Mouse (Mus musculus) embryonic facial prominence, embryonic 11.5 days (tissue): ENCODE measurements around the gene Pex19. TPM values are rescaled to one million over a fixed set of nuclear protein-coding genes. Genes with fewer than 3 reads are reported as not detected.
A peak's percentile ranks its signal among the peaks of the same experiment; 100 is the strongest.

Experiments
- ATAC-seq: fragments of 200-750 bp; cut with Nextera tagmentation; replicated peaks from 2 replicates; pipeline ENCODE4 v1.8.0; 2017; ENCODE audit warnings: low read depth; ENCODE audit not compliant: insufficient number of reproducible peaks, low FRiP score, low TSS enrichment
- DNase-seq: peaks from one replicate; pipeline ENCODE4 v3.0.0-alpha.2; 2015; ENCODE audit warnings: low spot score
- H3K27ac ChIP-seq: fragments of 300-500 bp; sonication (generic); replicated peaks from 2 replicates; pipeline ENCODE4 v1.5.1; 2014; ENCODE audit warnings: mild to moderate bottlenecking, low read depth, low read length, control low read depth
- H3K27me3 ChIP-seq: fragments of 300-500 bp; sonication (generic); 2 replicates; pipeline ENCODE4 v1.6.1; 2014; ENCODE audit warnings: mild to moderate bottlenecking, low read length, moderate library complexity, mixed read lengths; ENCODE audit not compliant: control insufficient read depth, insufficient read depth
- H3K36me3 ChIP-seq: fragments of 300-500 bp; sonication (generic); replicated peaks from 2 replicates; pipeline ENCODE4 v1.6.1; 2014; ENCODE audit warnings: low read depth, mild to moderate bottlenecking, low read length, moderate library complexity, mixed read lengths; ENCODE audit not compliant: control insufficient read depth, insufficient read depth
- H3K4me1 ChIP-seq: fragments of 300-500 bp; sonication (generic); 2 replicates; pipeline ENCODE4 v1.6.1; 2014; ENCODE audit warnings: low read length, mixed read lengths; ENCODE audit not compliant: control insufficient read depth, insufficient read depth
- H3K4me2 ChIP-seq: fragments of 300-500 bp; sonication (generic); 2 replicates; pipeline ENCODE4 v1.6.1; 2014; ENCODE audit warnings: low read depth, mild to moderate bottlenecking, control low read depth, low read length, moderate library complexity
- H3K4me3 ChIP-seq: fragments of 300-500 bp; sonication (generic); 2 replicates; pipeline ENCODE4 v1.5.1; 2014; ENCODE audit warnings: low read depth, low read length, control low read depth
- H3K9ac ChIP-seq: fragments of 300-500 bp; sonication (generic); replicated peaks from 2 replicates; pipeline ENCODE4 v1.6.1; 2014; ENCODE audit warnings: mild to moderate bottlenecking, control low read depth, low read length
- H3K9me3 ChIP-seq: fragments of 300-500 bp; sonication (generic); replicated peaks from 2 replicates; pipeline ENCODE4 v1.6.1; 2016; ENCODE audit warnings: mild to moderate bottlenecking, low read length, inconsistent platforms, mixed read lengths; ENCODE audit not compliant: control insufficient read depth
- WGBS: fragments of 180-500 bp; shearing (Covaris S2); extraction: QIAGEN DNeasy Blood & Tissue Kit; methylation state at CpG from one replicate; pipeline ENCODE4 v1.1.7; 2014; 5-methylcytosine and 5-hydroxymethylcytosine counted together
- polyA plus RNA-seq: library from polyadenylated mRNA; unstranded; fragments of >200 nt; fragmentation: Nextera tagmentation; extraction: Ambion mirVana; gene quantifications from 2 replicates; pipeline ENCODE4 v1.2.1, GENCODE M21; 2014

The Pex19 gene
- polyA plus RNA-seq, 1 experiment from 2014 or later = 153 TPM

DNA sequence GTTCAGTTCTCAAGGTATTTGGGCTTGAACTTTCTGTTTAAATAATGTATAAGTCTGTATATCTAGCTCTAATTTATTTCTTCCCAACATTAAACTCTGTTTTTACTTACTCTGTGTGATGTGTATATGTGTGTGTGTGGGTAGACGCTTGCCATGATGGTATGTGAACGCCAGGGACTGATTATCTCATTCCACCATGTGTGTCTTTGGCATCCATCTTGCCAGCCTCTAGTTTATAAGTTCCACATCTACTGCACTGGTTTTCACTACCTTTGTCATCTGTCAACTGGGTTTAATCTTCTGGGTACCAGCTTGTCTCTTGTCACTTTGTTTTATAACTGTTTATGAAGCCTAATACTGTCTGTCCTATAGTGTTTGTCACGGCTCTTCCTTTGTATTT lies 29.0 kb downstream of the Pex19 start:
- H3K9me3 ChIP-seq = no peaks in the 10 kb centered on the region
- DNase-seq (no peak), ATAC-seq (no peak)
- H3K4me2 ChIP-seq = no peak overlapping the region
- no peaks in the 10 kb centered on the region for H3K27me3 ChIP-seq
- H3K36me3 ChIP-seq = peaks cover 3% of the 10 kb centered on the region
- H3K4me1 ChIP-seq = no peaks in the 10 kb centered on the region
- WGBS = 93% methylated on average over 3 of the region's 3 CpGs
- H3K4me3 ChIP-seq = no peak overlapping the region
- H3K9ac ChIP-seq = no peak overlapping the region
- no peak overlapping the region for H3K27ac ChIP-seq

DNA sequence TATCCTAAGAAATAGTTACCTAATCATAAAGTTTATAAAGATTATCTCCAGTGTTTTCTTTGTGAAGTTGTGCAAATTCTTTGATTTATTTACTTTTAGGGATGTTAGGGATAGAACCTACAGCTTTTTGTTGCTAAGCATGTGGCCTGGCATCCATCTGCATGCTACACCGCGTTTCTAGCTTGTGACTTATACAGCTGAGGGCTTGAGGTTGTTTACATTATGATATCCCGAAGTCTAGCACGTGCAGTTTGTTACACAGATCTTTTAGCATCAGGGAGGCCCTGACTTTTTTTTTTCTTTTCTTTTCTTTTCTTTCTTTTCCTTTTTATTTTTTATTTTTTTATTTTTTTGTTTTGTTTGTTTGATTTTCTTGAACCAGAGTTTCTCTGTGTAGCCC lies 33.4 kb downstream of the Pex19 start:
- ATAC-seq = no peak

DNA sequence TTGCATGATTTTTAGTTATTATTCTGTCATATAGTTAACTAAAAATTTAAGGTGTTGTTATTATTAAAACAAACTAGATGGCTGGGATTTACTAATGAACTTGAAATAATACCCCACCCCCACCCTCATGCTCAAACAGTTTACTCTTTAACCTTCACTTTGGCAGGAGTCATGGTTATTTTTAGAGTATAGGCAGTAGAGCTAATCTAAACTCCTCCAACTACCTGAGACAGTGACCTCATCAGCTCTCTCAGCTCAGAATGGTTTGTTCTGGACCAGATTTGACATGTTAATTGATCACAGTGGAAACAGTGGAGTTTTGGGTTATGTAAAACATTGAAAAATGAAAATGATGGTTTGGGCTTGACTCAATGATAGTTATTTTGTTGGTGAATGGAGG lies 34.0 kb downstream of the Pex19 start:
- H3K4me2 ChIP-seq = no peak overlapping the region
- DNase-seq (no peak), ATAC-seq (no peak)
- H3K9ac ChIP-seq = no peak overlapping the region
- no peaks in the 10 kb centered on the region for H3K9me3 ChIP-seq
- no peak overlapping the region for H3K27ac ChIP-seq
- H3K36me3 ChIP-seq = no peaks in the 10 kb centered on the region
- H3K4me3 ChIP-seq = no peak overlapping the region
- no peaks in the 10 kb centered on the region for H3K4me1 ChIP-seq
- no peaks in the 10 kb centered on the region for H3K27me3 ChIP-seq

More for the DNA sequence above, 33.4 kb downstream of the Pex19 start:
- no peaks in the 10 kb centered on the region for H3K9me3 ChIP-seq
- no peak overlapping the region for H3K4me3 ChIP-seq
- H3K27me3 ChIP-seq = no peaks in the 10 kb centered on the region
- 81% methylated on average over 4 of the region's 4 CpGs for WGBS
- no peak overlapping the region for H3K9ac ChIP-seq
- H3K27ac ChIP-seq = no peak overlapping the region
- no peak for DNase-seq
- no peak overlapping the region for H3K4me2 ChIP-seq
- H3K36me3 ChIP-seq = no peaks in the 10 kb centered on the region
- H3K4me1 ChIP-seq = no peaks in the 10 kb centered on the region

DNA sequence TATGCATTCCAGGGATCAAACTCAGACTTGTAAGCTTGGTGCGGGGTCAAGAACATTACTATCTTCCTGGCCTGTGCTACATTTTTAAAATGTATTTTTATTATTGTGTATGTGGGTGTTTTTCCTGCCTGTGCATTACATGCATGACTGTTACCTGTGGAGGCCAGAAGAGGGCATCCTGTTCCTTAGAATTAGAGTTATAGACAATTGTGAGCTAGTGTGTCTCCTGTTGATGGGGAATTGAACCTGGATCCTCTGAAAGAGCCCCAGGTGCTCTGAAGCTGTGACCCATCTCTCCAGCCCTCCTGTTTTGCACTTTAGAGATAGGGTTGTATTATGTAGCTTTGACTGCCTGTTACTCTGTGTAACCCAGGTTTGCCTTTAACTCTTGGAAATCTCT lies 35.5 kb downstream of the Pex19 start:
- H3K9me3 ChIP-seq = no peaks in the 10 kb centered on the region
- H3K9ac ChIP-seq = no peak overlapping the region
- DNase-seq = peak; percentile 31
- no peak overlapping the region for H3K4me2 ChIP-seq
- no peaks in the 10 kb centered on the region for H3K27me3 ChIP-seq
- ATAC-seq = no peak; the same call in 1 of the 2 replicates
- no peak overlapping the region for H3K4me3 ChIP-seq
- H3K4me1 ChIP-seq = no peaks in the 10 kb centered on the region
- 83% methylated on average over 1 of the region's 1 CpGs for WGBS
- H3K27ac ChIP-seq = no peak overlapping the region
- H3K36me3 ChIP-seq = peaks cover 2% of the 10 kb centered on the region

- no peak overlapping the region for H3K4me3 ChIP-seq
- H3K36me3 ChIP-seq = peaks cover 5% of the 10 kb centered on the region
These were observed 36.4 kb downstream of the Pex19 start for GRCm38 (mm10) chr1:172162959-172163358.

GRCm38 (mm10) chr1:172167911-172168310 lies 41.4 kb downstream of the Pex19 start:
- 84% methylated on average over 5 of the region's 5 CpGs for WGBS
- Histone ChIP-seq H3K27me3 (no peaks in the 10 kb centered on the region), H3K36me3 (peaks cover 12% of the 10 kb centered on the region), H3K4me1 (no peaks in the 10 kb centered on the region), H3K9ac (no peak overlapping the region), H3K9me3 (no peaks in the 10 kb centered on the region), H3K4me2 (no peak overlapping the region), H3K4me3 (no peak overlapping the region), H3K27ac (no peak overlapping the region)
- no peak for DNase-seq
- ATAC-seq = no peak

More at GRCm38 (mm10) chr1:172162959-172163358, 36.4 kb downstream of the Pex19 start:
- no peak overlapping the region for H3K4me2 ChIP-seq
- DNase-seq (no peak), ATAC-seq (no peak)
- no peak overlapping the region for H3K27ac ChIP-seq
- H3K9me3 ChIP-seq = no peaks in the 10 kb centered on the region
- no peaks in the 10 kb centered on the region for H3K4me1 ChIP-seq
- WGBS = 78% methylated on average over 6 of the region's 6 CpGs
- no peak overlapping the region for H3K9ac ChIP-seq
- H3K27me3 ChIP-seq = no peaks in the 10 kb centered on the region

- Histone ChIP-seq H3K27ac (no peak overlapping the region), H3K9ac (no peak overlapping the region), H3K36me3 (peaks cover 16% of the 10 kb centered on the region), H3K4me2 (no peak overlapping the region), H3K4me3 (no peak overlapping the region), H3K9me3 (no peaks in the 10 kb centered on the region), H3K4me1 (no peaks in the 10 kb centered on the region), H3K27me3 (no peaks in the 10 kb centered on the region)
- WGBS = 96% methylated on average over 5 of the region's 5 CpGs
- DNase-seq (no peak), ATAC-seq (no peak)
These were observed 43.3 kb downstream of the Pex19 start for GRCm38 (mm10) chr1:172169809-172170208.

GRCm38 (mm10) chr1:172172381-172172780 lies 45.8 kb downstream of the Pex19 start:
- Histone ChIP-seq H3K27ac (no peak overlapping the region), H3K9me3 (no peaks in the 10 kb centered on the region), H3K27me3 (no peaks in the 10 kb centered on the region), H3K36me3 (peaks cover 11% of the 10 kb centered on the region; the same call in 1 of the 2 replicates), H3K4me2 (no peak overlapping the region), H3K9ac (no peak overlapping the region), H3K4me1 (no peaks in the 10 kb centered on the region), H3K4me3 (no peak overlapping the region)
- 93% methylated on average over 21 of the region's 21 CpGs for WGBS
- ATAC-seq = no peak
- no peak for DNase-seq
